Mouse (Mus musculus): ENCODE data around the gene Nckap1l. TPM values are rescaled to one million over a fixed set of nuclear protein-coding genes. Genes with fewer than 3 reads are reported as not detected.

The Nckap1l gene
- polyA plus RNA-seq, 1 experiment from 2014 or later = 1.2 TPM

GRCm38 (mm10) chr15:103530372-103530771, 76.8 kb downstream of the Nckap1l start:
- ATAC-seq = peak; percentile 89
- peaks cover 13% of the 10 kb centered on the region for H3K4me1 ChIP-seq
- H3K4me2 ChIP-seq = no peak overlapping the region
- H3K9me3 ChIP-seq (replicated peaks) = no peaks in the 10 kb centered on the region
- 3% methylated on average over 5 of the region's 5 CpGs for WGBS
- H3K27ac ChIP-seq = peak overlapping the region; percentile 62; the same call in 1 of the 2 replicates
- no peak overlapping the region for H3K9ac ChIP-seq
- no peaks in the 10 kb centered on the region for H3K27me3 ChIP-seq
- no peak overlapping the region for H3K4me3 ChIP-seq
- peaks cover 50% of the 10 kb centered on the region for H3K36me3 ChIP-seq (ENCODE audit: poor library complexity, severe bottlenecking)

GRCm38 (mm10) chr15:103534054-103534620, 80.5 kb downstream of the Nckap1l start:
- no peaks in the 10 kb centered on the region for H3K9me3 ChIP-seq (replicated peaks)
- no peak for ATAC-seq
- no peaks in the 10 kb centered on the region for H3K27me3 ChIP-seq
- no peak overlapping the region for H3K4me2 ChIP-seq
- H3K36me3 ChIP-seq (ENCODE audit: poor library complexity, severe bottlenecking) = peaks cover 13% of the 10 kb centered on the region
- 93% methylated on average over 7 of the region's 7 CpGs for WGBS
- H3K4me3 ChIP-seq = no peak overlapping the region
- no peak overlapping the region for H3K27ac ChIP-seq
- H3K4me1 ChIP-seq = peaks cover 41% of the 10 kb centered on the region
- no peak overlapping the region for H3K9ac ChIP-seq

- Histone ChIP-seq H3K9me3 (replicated peaks) (no peaks in the 10 kb centered on the region), H3K27ac (no peak overlapping the region), H3K9ac (no peak overlapping the region), H3K4me3 (no peak overlapping the region), H3K4me2 (no peak overlapping the region), H3K36me3 (ENCODE audit: poor library complexity, severe bottlenecking) (peaks cover 6% of the 10 kb centered on the region; the same call in 1 of the 2 replicates), H3K27me3 (no peaks in the 10 kb centered on the region), H3K4me1 (peaks cover 36% of the 10 kb centered on the region)
- no peak for ATAC-seq
- WGBS = 70% methylated on average over 2 of the region's 2 CpGs
Observed at GRCm38 (mm10) chr15:103535030-103535429, 81.4 kb downstream of the Nckap1l start.

GRCm38 (mm10) chr15:103535786-103536185, 82.2 kb downstream of the Nckap1l start:
- no peak for ATAC-seq
- Histone ChIP-seq H3K9me3 (replicated peaks) (no peaks in the 10 kb centered on the region), H3K4me2 (no peak overlapping the region), H3K36me3 (ENCODE audit: poor library complexity, severe bottlenecking) (peaks cover 6% of the 10 kb centered on the region; the same call in 1 of the 2 replicates), H3K4me1 (peaks cover 36% of the 10 kb centered on the region), H3K27me3 (no peaks in the 10 kb centered on the region), H3K4me3 (no peak overlapping the region), H3K27ac (no peak overlapping the region), H3K9ac (0 out of 2 replicates have a peak overlapping the region, but pooled peaks have one; percentile 18)
- 72% methylated on average over 1 of the region's 1 CpGs for WGBS

GRCm38 (mm10) chr15:103536456-103536855, 82.9 kb downstream of the Nckap1l start:
- Histone ChIP-seq H3K36me3 (ENCODE audit: poor library complexity, severe bottlenecking) (peaks cover 6% of the 10 kb centered on the region; the same call in 1 of the 2 replicates), H3K4me1 (peaks cover 36% of the 10 kb centered on the region), H3K4me3 (peak overlapping the region; percentile 81), H3K9me3 (replicated peaks) (no peaks in the 10 kb centered on the region), H3K9ac (peak overlapping the region; percentile 81), H3K4me2 (peak overlapping the region; percentile 91), H3K27ac (peak overlapping the region; percentile 35; the same call in 1 of the 2 replicates), H3K27me3 (no peaks in the 10 kb centered on the region)
- no peak for ATAC-seq
- 25% methylated on average over 2 of the region's 2 CpGs for WGBS

- under 1% methylated on average over 35 of the region's 37 CpGs for WGBS
- ATAC-seq = peak; percentile 70
Observed at GRCm38 (mm10) chr15:103537011-103537821, 83.6 kb downstream of the Nckap1l start.

GRCm38 (mm10) chr15:103537822-103538213, 84.2 kb downstream of the Nckap1l start, which contains the start of gene Ppp1r1a:
Ppp1r1a (minus strand) TSS chr15:103538003.
- peak; percentile 92 for ATAC-seq
- Histone ChIP-seq H3K9ac (peak within 1 kb of the TSS; percentile 81), H3K4me1 (peaks cover 36% of the 10 kb centered on the region), H3K4me3 (peak within 1 kb of the TSS; percentile 81), H3K9me3 (replicated peaks) (no peaks in the 10 kb centered on the region), H3K4me2 (peak within 1 kb of the TSS; percentile 91), H3K27ac (peak within 1 kb of the TSS; percentile 35), H3K36me3 (ENCODE audit: poor library complexity, severe bottlenecking) (no peaks in the 10 kb centered on the region), H3K27me3 (no peaks in the 10 kb centered on the region)
- WGBS = under 1% methylated on average over 22 of the region's 36 CpGs

More at GRCm38 (mm10) chr15:103537011-103537821, 83.6 kb downstream of the Nckap1l start:
- H3K9ac ChIP-seq = peak overlapping the region; percentile 81
- peak overlapping the region; percentile 35 for H3K27ac ChIP-seq
- 0 out of 2 replicates have a peak, but pooled peaks cover under 1% of the 10 kb centered on the region for H3K36me3 ChIP-seq (ENCODE audit: poor library complexity, severe bottlenecking)
- H3K4me3 ChIP-seq = peak overlapping the region; percentile 81
- H3K4me1 ChIP-seq = peaks cover 36% of the 10 kb centered on the region
- H3K4me2 ChIP-seq = peak overlapping the region; percentile 91
- no peaks in the 10 kb centered on the region for H3K9me3 ChIP-seq (replicated peaks)
- no peaks in the 10 kb centered on the region for H3K27me3 ChIP-seq

- Histone ChIP-seq H3K4me2 (no peak overlapping the region), H3K27me3 (no peaks in the 10 kb centered on the region), H3K9me3 (replicated peaks) (no peaks in the 10 kb centered on the region), H3K9ac (no peak overlapping the region), H3K4me3 (no peak overlapping the region), H3K4me1 (peaks cover 36% of the 10 kb centered on the region), H3K36me3 (ENCODE audit: poor library complexity, severe bottlenecking) (no peaks in the 10 kb centered on the region), H3K27ac (no peak overlapping the region)
- 61% methylated on average over 2 of the region's 2 CpGs for WGBS
- no peak for ATAC-seq
Observed at GRCm38 (mm10) chr15:103539259-103539658, 85.7 kb downstream of the Nckap1l start.

- H3K4me3 ChIP-seq = no peak overlapping the region
- H3K27ac ChIP-seq = no peak overlapping the region
- no peak overlapping the region for H3K4me2 ChIP-seq
- peaks cover 28% of the 10 kb centered on the region for H3K4me1 ChIP-seq
- H3K9ac ChIP-seq = no peak overlapping the region
- H3K9me3 ChIP-seq (replicated peaks) = no peaks in the 10 kb centered on the region
- ATAC-seq = no peak
- WGBS = 81% methylated on average over 1 of the region's 1 CpGs
- no peaks in the 10 kb centered on the region for H3K36me3 ChIP-seq (ENCODE audit: poor library complexity, severe bottlenecking)
- no peaks in the 10 kb centered on the region for H3K27me3 ChIP-seq
Observed at GRCm38 (mm10) chr15:103540646-103541045, 87.1 kb downstream of the Nckap1l start.

GRCm38 (mm10) chr15:103542526-103542925, 88.9 kb downstream of the Nckap1l start:
- Histone ChIP-seq H3K4me2 (no peak overlapping the region), H3K36me3 (ENCODE audit: poor library complexity, severe bottlenecking) (no peaks in the 10 kb centered on the region)

GRCm38 (mm10) chr15:103547983-103548382, 94.4 kb downstream of the Nckap1l start:
- Histone ChIP-seq H3K9me3 (replicated peaks) (no peaks in the 10 kb centered on the region), H3K4me1 (no peaks in the 10 kb centered on the region), H3K27me3 (no peaks in the 10 kb centered on the region), H3K36me3 (ENCODE audit: poor library complexity, severe bottlenecking) (no peaks in the 10 kb centered on the region), H3K4me2 (no peak overlapping the region), H3K27ac (no peak overlapping the region), H3K9ac (no peak overlapping the region), H3K4me3 (no peak overlapping the region)
- ATAC-seq = no peak
- 88% methylated on average over 3 of the region's 3 CpGs for WGBS

More at GRCm38 (mm10) chr15:103542526-103542925, 88.9 kb downstream of the Nckap1l start:
- ATAC-seq = no peak
- no peak overlapping the region for H3K27ac ChIP-seq
- H3K27me3 ChIP-seq = no peaks in the 10 kb centered on the region
- peaks cover 14% of the 10 kb centered on the region; the same call in 1 of the 2 replicates for H3K4me1 ChIP-seq
- H3K9ac ChIP-seq = no peak overlapping the region
- no peaks in the 10 kb centered on the region for H3K9me3 ChIP-seq (replicated peaks)
- no peak overlapping the region for H3K4me3 ChIP-seq

Data from forebrain, embryonic 13.5 days (tissue).